Mouse (Mus musculus) MEL (cell line): ENCODE data around the gene Foxp3. TPM values are rescaled to one million over a fixed set of nuclear protein-coding genes. Genes with fewer than 3 reads are reported as not detected.

Experiments
- DNase-seq: peaks from one replicate; pipeline ENCODE4 v3.0.0; 2011; ENCODE audit warnings: low read depth, low spot score
- H3K27ac ChIP-seq: 2 replicates; pipeline ENCODE4 v1.5.1; 2012; ENCODE audit warnings: low read depth, mild to moderate bottlenecking, control low read depth, low read length, moderate library complexity; ENCODE audit not compliant: control insufficient read depth
- H3K27me3 ChIP-seq, 2 experiments: fragments of 150-350 bp in 1 of 2; sonication (generic) in 1 of 2; 2 replicates each; pipeline ENCODE4 v1.6.1; 2012; ENCODE audit warnings: low read length in 2 of 2, mild to moderate bottlenecking in 2 of 2, improper control_type of control experiment in 1 of 2, moderate library complexity in 1 of 2; ENCODE audit not compliant: insufficient read depth in 2 of 2, control insufficient read depth in 1 of 2
- H3K36me3 ChIP-seq, 2 experiments: 2 replicates each; pipeline ENCODE4 v1.6.1; 2012 to 2014; ENCODE audit warnings: low read length in 2 of 2, improper control_type of control experiment in 1 of 2, inconsistent platforms in 1 of 2, mild to moderate bottlenecking in 1 of 2; ENCODE audit not compliant: insufficient read depth in 2 of 2, control insufficient read depth in 1 of 2
- H3K4me1 ChIP-seq, 2 experiments: fragments of 150-350 bp in 1 of 2; sonication (generic) in 1 of 2; 2 replicates each; pipeline ENCODE4 v1.6.1; 2012; ENCODE audit warnings: low read length in 2 of 2, improper control_type of control experiment in 1 of 2, mild to moderate bottlenecking in 1 of 2; ENCODE audit not compliant: insufficient read depth in 2 of 2, control insufficient read depth in 1 of 2
- H3K4me3 ChIP-seq, 2 experiments: fragments of 150-350 bp in 1 of 2; sonication (generic) in 1 of 2; 2 replicates each; pipeline ENCODE4 v1.5.1; 2012; ENCODE audit warnings: low read depth in 2 of 2, low read length in 2 of 2, mild to moderate bottlenecking in 2 of 2, moderate library complexity in 2 of 2, control low read depth in 1 of 2, improper control_type of control experiment in 1 of 2; ENCODE audit not compliant: control insufficient read depth in 1 of 2, insufficient read depth in 1 of 2
- H3K79me2 ChIP-seq: 2 replicates; pipeline ENCODE4 v1.6.1; 2012; ENCODE audit warnings: mild to moderate bottlenecking, low read length, moderate library complexity; ENCODE audit not compliant: control insufficient read depth, poor library complexity, insufficient read depth
- H3K9ac ChIP-seq: 2 replicates; pipeline ENCODE4 v1.6.1; 2012; ENCODE audit warnings: low read depth, mild to moderate bottlenecking, control low read depth, low read length, moderate library complexity; ENCODE audit not compliant: control insufficient read depth, poor library complexity, severe bottlenecking
- H3K9me3 ChIP-seq: fragments of 150-350 bp; sonication (generic); replicated peaks from 2 replicates; pipeline ENCODE4 v1.6.1; 2012; ENCODE audit warnings: mild to moderate bottlenecking, low read length, improper control_type of control experiment, moderate library complexity; ENCODE audit not compliant: insufficient read depth
- BHLHE40 ChIP-seq: IDR thresholded peaks from 2 replicates; pipeline ENCODE4 v1.6.1; 2012; ENCODE audit warnings: low read depth, mild to moderate bottlenecking, inconsistent platforms, low read length, improper control_type of control experiment, borderline replicate concordance
- CHD1 ChIP-seq: IDR thresholded peaks from 2 replicates; pipeline ENCODE4 v1.6.1; 2012; ENCODE audit warnings: low read depth, mild to moderate bottlenecking, inconsistent platforms, low read length, improper control_type of control experiment
- CHD2 ChIP-seq: IDR thresholded peaks from 2 replicates; pipeline ENCODE4 v1.6.1; 2011; ENCODE audit warnings: low read length, improper control_type of control experiment
- E2F4 ChIP-seq: IDR thresholded peaks from 2 replicates; pipeline ENCODE4 v1.6.1; 2011; ENCODE audit warnings: low read depth, low read length, improper control_type of control experiment, borderline replicate concordance
- ELF1 ChIP-seq: IDR thresholded peaks from 2 replicates; pipeline ENCODE4 v1.6.1; 2014; ENCODE audit warnings: low read depth, mild to moderate bottlenecking, inconsistent platforms, low read length, improper control_type of control experiment, moderate library complexity
- EP300 ChIP-seq, 2 experiments: IDR thresholded peaks; 2 replicates each; pipeline ENCODE4 v1.6.1; 2011; ENCODE audit warnings: improper control_type of control experiment in 2 of 2, low read length in 2 of 2, low read depth in 1 of 2, mild to moderate bottlenecking in 1 of 2
- GATA1 ChIP-seq: IDR thresholded peaks from 2 replicates; pipeline ENCODE4 v1.6.1; 2011; ENCODE audit warnings: low read depth, low read length, improper control_type of control experiment
- HCFC1 ChIP-seq: IDR thresholded peaks from 2 replicates; pipeline ENCODE4 v1.6.1; 2012; ENCODE audit warnings: low read depth, mild to moderate bottlenecking, inconsistent platforms, low read length, improper control_type of control experiment, moderate library complexity
- MAFK ChIP-seq: IDR thresholded peaks from 2 replicates; pipeline ENCODE4 v1.6.1; 2011; ENCODE audit warnings: low read depth, mild to moderate bottlenecking, low read length, improper control_type of control experiment, borderline replicate concordance
- MAX ChIP-seq: IDR thresholded peaks from 2 replicates; pipeline ENCODE4 v1.6.1; 2011; ENCODE audit warnings: low read length, improper control_type of control experiment
- MAZ ChIP-seq: IDR thresholded peaks from 2 replicates; pipeline ENCODE4 v1.6.1; 2012; ENCODE audit warnings: low read depth, mild to moderate bottlenecking, inconsistent platforms, low read length, improper control_type of control experiment
- MXI1 ChIP-seq: IDR thresholded peaks from 2 replicates; pipeline ENCODE4 v1.6.1; 2011; ENCODE audit warnings: mild to moderate bottlenecking, low read depth, low read length, improper control_type of control experiment
- NELFE ChIP-seq: IDR thresholded peaks from 2 replicates; pipeline ENCODE4 v1.6.1; 2011; ENCODE audit warnings: low read depth, low read length, improper control_type of control experiment
- NRF1 ChIP-seq: IDR thresholded peaks from 2 replicates; pipeline ENCODE4 v1.6.1; 2014; ENCODE audit warnings: low read depth, mild to moderate bottlenecking, inconsistent platforms, low read length, improper control_type of control experiment, moderate library complexity; ENCODE audit not compliant: poor library complexity, insufficient read depth, severe bottlenecking
- SMC3 ChIP-seq: IDR thresholded peaks from 2 replicates; pipeline ENCODE4 v1.6.1; 2011; ENCODE audit warnings: low read depth, low read length, improper control_type of control experiment
- TCF12 ChIP-seq: IDR thresholded peaks from 2 replicates; pipeline ENCODE4 v1.6.1; 2014; ENCODE audit warnings: low read depth, mild to moderate bottlenecking, inconsistent platforms, low read length, improper control_type of control experiment, moderate library complexity
- polyA plus RNA-seq, 2 experiments: library from polyadenylated mRNA; stranded (reverse) in 1 of 2; unstranded in 1 of 2; fragments of >175 nt in 1 of 2; fragments of >200 nt in 1 of 2; gene quantifications; 2 replicates each; pipeline versions ENCODE4 v1.2.1 to v1.2.4; 2012; ENCODE audit warnings: low replicate concordance in 2 of 2, low read depth in 1 of 2; ENCODE audit not compliant: insufficient read length in 2 of 2, insufficient read depth in 1 of 2, missing spikeins in 1 of 2
- total RNA-seq: library from RNA; depleted of rRNA; stranded (reverse); fragments of 300-350 nt; gene quantifications from 2 replicates; pipeline ENCODE4 v1.2.3, GENCODE M21; 2012

The Foxp3 gene
- total and polyA plus RNA-seq, 3 experiments, result 0.31 to 0.42 TPM; not detected in 1

DNA sequence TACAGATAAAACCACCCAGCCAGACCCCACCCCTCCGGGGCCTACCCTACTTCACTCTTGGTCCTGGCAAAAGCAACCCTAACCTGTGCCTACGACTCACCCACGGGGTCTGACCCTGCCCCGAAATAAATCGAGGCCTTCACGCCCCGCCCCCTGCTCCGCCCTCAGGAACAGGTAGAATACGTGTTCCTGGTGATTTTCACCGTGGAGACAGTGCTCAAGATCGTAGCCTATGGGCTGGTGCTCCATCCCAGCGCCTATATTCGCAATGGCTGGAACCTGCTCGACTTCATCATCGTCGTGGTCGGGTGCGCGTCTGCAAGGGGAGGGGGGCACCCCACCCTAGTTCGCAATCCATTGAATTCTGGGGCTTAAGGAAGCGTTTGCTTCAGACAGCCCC lies 36.6 kb downstream of the Foxp3 start:
- no peak overlapping the region for H3K4me3 ChIP-seq
- no peaks in the 10 kb centered on the region for H3K79me2 ChIP-seq
- H3K9me3 ChIP-seq, result no peaks in the 10 kb centered on the region
- TF ChIP-seq ELF1 (no peak), TCF12 (no peak), GATA1 (no peak)
- H3K36me3 ChIP-seq, result peaks cover 0 to 2% of the 10 kb centered on the region in 2 experiments; a peak in 2 of 4 replicates
- no peak overlapping the region for H3K27ac ChIP-seq
- H3K9ac ChIP-seq, result no peak overlapping the region
- peaks cover 0 to 7% of the 10 kb centered on the region in 2 experiments; a peak in 2 of 4 replicates for H3K27me3 ChIP-seq
- DNase-seq, result no peak
- H3K4me1 ChIP-seq, result peaks cover 0 to 4% of the 10 kb centered on the region in 2 experiments; a peak in 1 of 4 replicates

- TF ChIP-seq EP300 (IDR thresholded peaks at IDR 0.05; ENCODE audit: low read depth in 1 of 2, low read length in 2 of 2), result no peak
- no peak for TF ChIP-seq SMC3
- TF ChIP-seq CHD2, result no peak
- no peak for TF ChIP-seq MAZ
- TF ChIP-seq HCFC1, result no peak
- TF ChIP-seq MAFK, result no peak
- TF ChIP-seq BHLHE40, result no peak
- TF ChIP-seq MXI1, result no peak
- TF ChIP-seq NRF1, result no peak
- no peak for TF ChIP-seq MAX
- no peak for TF ChIP-seq NELFE
- TF ChIP-seq E2F4, result no peak
- TF ChIP-seq TCF12, result no peak
- TF ChIP-seq CHD1, result no peak
- TF ChIP-seq, all 39 proteins: peak for 0
- Histone ChIP-seq H3K79me2 (no peaks in the 10 kb centered on the region), H3K9me3 (no peaks in the 10 kb centered on the region), H3K27me3 (peaks cover 0 to 8% of the 10 kb centered on the region in 2 experiments; a peak in 3 of 4 replicates), H3K4me3 (no peak overlapping the region), H3K9ac (no peak overlapping the region), H3K4me1 (peaks cover 0 to 2% of the 10 kb centered on the region in 2 experiments; a peak in 1 of 4 replicates), H3K27ac (no peak overlapping the region), H3K36me3 (peaks cover 0 to 2% of the 10 kb centered on the region in 2 experiments; a peak in 2 of 4 replicates)
- DNase-seq, result no peak
Measured at GRCm38 (mm10) chrX:7610536-7611258, 37.3 kb downstream of the Foxp3 start.
